Mouse (Mus musculus): Measurements from ENCODE around the gene Park7. TPM values are rescaled to one million over a fixed set of nuclear protein-coding genes. Genes with fewer than 3 reads are reported as not detected.
"Not testable (repeated sequence)": the region's sequence is repeated elsewhere in the genome, so short reads cannot be mapped to it uniquely, and the experiment has no call there.

Gene Park7
- polyA plus RNA-seq, 1 experiment from 2014 or later: 262 TPM

- DNase-seq (ENCODE audit: low spot score) (no peak), ATAC-seq (ENCODE audit: low FRiP score, low TSS enrichment) (no peak)
- 59% methylated on average over 10 of the region's 10 CpGs for WGBS
- H3K4me1 ChIP-seq (replicated peaks; ENCODE audit: control insufficient read depth, insufficient read depth): peaks cover 8% of the 10 kb centered on the region
- peaks cover 16% of the 10 kb centered on the region for H3K9me3 ChIP-seq (ENCODE audit: control insufficient read depth, low read length)
- H3K27me3 ChIP-seq (ENCODE audit: control insufficient read depth, insufficient read depth, low read length): no peaks in the 10 kb centered on the region
- TF ChIP-seq CTCF (IDR thresholded peaks at IDR 0.05; ENCODE audit: low read depth) (no peak), EP300 (optimal IDR thresholded peaks at IDR 0.05) (no peak)
- no peak overlapping the region for H3K9ac ChIP-seq (ENCODE audit: low read length)
- H3K27ac ChIP-seq (replicated peaks): no peak overlapping the region; the same call in 1 of the 2 replicates
- no peak overlapping the region for H3K4me2 ChIP-seq (replicated peaks; ENCODE audit: low read depth)
- H3K36me3 ChIP-seq (ENCODE audit: control insufficient read depth, insufficient read depth, low read length): no peaks in the 10 kb centered on the region
- no peak overlapping the region for H3K4me3 ChIP-seq (ENCODE audit: low read depth, low read length)
These were observed 38.8 kb downstream of the Park7 start for GRCm38 (mm10) chr4:150875393-150875792.

DNA sequence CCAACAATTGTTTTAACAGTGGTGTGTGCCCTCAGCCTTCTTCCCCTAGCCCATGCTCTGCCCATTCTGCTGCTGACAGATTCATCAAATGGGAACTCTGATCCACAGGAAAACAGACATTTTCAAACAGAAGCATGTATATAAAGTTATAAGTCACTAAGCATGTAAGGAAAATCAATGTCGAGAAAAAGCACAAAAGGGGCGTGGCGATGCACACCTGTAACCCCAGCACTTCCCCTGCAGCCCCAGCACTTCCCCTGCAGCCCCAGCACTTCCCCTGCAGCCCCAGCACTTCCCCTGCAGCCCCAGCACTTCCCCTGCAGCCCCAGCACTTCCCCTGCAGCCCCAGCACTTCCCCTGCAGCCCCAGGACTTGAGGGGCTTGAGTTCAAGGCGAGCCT, 39.8 kb downstream of the Park7 start:
- Histone ChIP-seq H3K4me1 (replicated peaks; ENCODE audit: control insufficient read depth, insufficient read depth) (peaks cover 11% of the 10 kb centered on the region), H3K9me3 (ENCODE audit: control insufficient read depth, low read length) (peaks cover 12% of the 10 kb centered on the region)
- 59% methylated on average over 4 of the region's 4 CpGs for WGBS
- not testable (repeated sequence) for H3K36me3 ChIP-seq (ENCODE audit: control insufficient read depth, insufficient read depth, low read length); H3K27ac ChIP-seq (replicated peaks); DNase-seq (ENCODE audit: low spot score); H3K4me2 ChIP-seq (replicated peaks; ENCODE audit: low read depth); H3K4me3 ChIP-seq (ENCODE audit: low read depth, low read length); H3K27me3 ChIP-seq (ENCODE audit: control insufficient read depth, insufficient read depth, low read length); ATAC-seq (ENCODE audit: low FRiP score, low TSS enrichment); H3K9ac ChIP-seq (ENCODE audit: low read length)

DNA sequence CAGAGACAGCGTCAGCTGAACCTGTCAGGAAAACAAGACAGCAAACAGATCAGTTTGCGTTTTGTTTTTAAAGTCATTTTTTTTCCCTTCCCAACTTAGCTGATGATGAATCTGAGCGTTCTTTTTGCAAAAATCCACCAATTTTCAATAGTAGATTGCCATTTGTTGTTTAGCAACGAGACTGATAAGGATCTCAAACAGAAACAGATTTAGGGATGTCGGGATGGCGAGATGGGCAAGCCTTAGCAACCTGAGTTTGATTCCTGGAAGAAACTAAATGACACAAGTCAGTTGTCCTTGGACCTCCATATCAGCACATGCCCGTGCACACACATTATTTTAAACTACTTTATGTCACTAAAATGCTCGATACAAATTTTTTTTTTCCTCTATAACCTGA, 41.6 kb downstream of the Park7 start:
- Histone ChIP-seq H3K27ac (replicated peaks) (peak overlapping the region; percentile 84), H3K9me3 (ENCODE audit: control insufficient read depth, low read length) (no peaks in the 10 kb centered on the region), H3K4me3 (ENCODE audit: low read depth, low read length) (no peak overlapping the region), H3K4me1 (replicated peaks; ENCODE audit: control insufficient read depth, insufficient read depth) (peaks cover 11% of the 10 kb centered on the region), H3K9ac (ENCODE audit: low read length) (no peak overlapping the region), H3K4me2 (replicated peaks; ENCODE audit: low read depth) (no peak overlapping the region), H3K27me3 (ENCODE audit: control insufficient read depth, insufficient read depth, low read length) (no peaks in the 10 kb centered on the region), H3K36me3 (ENCODE audit: control insufficient read depth, insufficient read depth, low read length) (peaks cover 3% of the 10 kb centered on the region; the same call in 1 of the 2 replicates)
- no peak for DNase-seq (ENCODE audit: low spot score)
- no peak for ATAC-seq (ENCODE audit: low FRiP score, low TSS enrichment)
- WGBS: 63% methylated on average over 8 of the region's 8 CpGs
- no peak for TF ChIP-seq CTCF (IDR thresholded peaks at IDR 0.05; ENCODE audit: low read depth)
- no peak for TF ChIP-seq EP300 (optimal IDR thresholded peaks at IDR 0.05)

DNA sequence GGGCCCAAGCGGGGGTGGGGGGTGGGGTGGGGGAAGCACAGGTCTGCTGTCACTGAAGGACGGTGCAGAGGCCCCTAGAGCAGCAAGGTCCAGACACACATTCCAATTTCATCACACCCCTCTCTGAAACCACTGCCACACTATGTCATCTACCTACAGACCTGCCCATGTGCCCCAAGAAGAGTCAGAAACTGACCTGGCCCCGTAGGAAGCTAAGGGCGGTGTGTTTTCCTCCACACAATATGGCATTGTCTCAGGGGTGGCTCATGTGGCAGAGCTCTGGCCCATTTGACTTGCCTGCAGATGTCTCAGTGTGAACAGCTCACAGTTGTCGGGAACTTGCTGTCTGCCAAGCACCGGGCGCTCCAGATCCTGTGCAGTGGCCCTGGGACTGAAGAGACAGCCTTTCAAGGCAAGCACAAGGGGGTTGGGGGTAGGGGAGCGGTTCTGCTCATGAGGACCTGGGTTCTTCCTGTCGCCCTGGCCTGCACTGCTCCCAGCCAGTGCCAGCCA, 42.0 kb downstream of the Park7 start:
- TF ChIP-seq EP300 (optimal IDR thresholded peaks at IDR 0.05): no peak
- H3K9ac ChIP-seq (ENCODE audit: low read length): peak overlapping the region; percentile 4; the same call in 1 of the 2 replicates
- H3K4me2 ChIP-seq (replicated peaks; ENCODE audit: low read depth): no peak overlapping the region
- no peak overlapping the region for H3K4me3 ChIP-seq (ENCODE audit: low read depth, low read length)
- WGBS: 35% methylated on average over 9 of the region's 9 CpGs
- H3K27ac ChIP-seq (replicated peaks): peak overlapping the region; percentile 84
- peaks cover 3% of the 10 kb centered on the region; the same call in 1 of the 2 replicates for H3K36me3 ChIP-seq (ENCODE audit: control insufficient read depth, insufficient read depth, low read length)
- no peak for DNase-seq (ENCODE audit: low spot score)
- peaks cover 11% of the 10 kb centered on the region for H3K4me1 ChIP-seq (replicated peaks; ENCODE audit: control insufficient read depth, insufficient read depth)
- H3K9me3 ChIP-seq (ENCODE audit: control insufficient read depth, low read length): no peaks in the 10 kb centered on the region
- no peaks in the 10 kb centered on the region for H3K27me3 ChIP-seq (ENCODE audit: control insufficient read depth, insufficient read depth, low read length)
- 0 out of 2 replicates have a peak, but pooled peaks have one; percentile 2 for ATAC-seq (ENCODE audit: low FRiP score, low TSS enrichment)

DNA sequence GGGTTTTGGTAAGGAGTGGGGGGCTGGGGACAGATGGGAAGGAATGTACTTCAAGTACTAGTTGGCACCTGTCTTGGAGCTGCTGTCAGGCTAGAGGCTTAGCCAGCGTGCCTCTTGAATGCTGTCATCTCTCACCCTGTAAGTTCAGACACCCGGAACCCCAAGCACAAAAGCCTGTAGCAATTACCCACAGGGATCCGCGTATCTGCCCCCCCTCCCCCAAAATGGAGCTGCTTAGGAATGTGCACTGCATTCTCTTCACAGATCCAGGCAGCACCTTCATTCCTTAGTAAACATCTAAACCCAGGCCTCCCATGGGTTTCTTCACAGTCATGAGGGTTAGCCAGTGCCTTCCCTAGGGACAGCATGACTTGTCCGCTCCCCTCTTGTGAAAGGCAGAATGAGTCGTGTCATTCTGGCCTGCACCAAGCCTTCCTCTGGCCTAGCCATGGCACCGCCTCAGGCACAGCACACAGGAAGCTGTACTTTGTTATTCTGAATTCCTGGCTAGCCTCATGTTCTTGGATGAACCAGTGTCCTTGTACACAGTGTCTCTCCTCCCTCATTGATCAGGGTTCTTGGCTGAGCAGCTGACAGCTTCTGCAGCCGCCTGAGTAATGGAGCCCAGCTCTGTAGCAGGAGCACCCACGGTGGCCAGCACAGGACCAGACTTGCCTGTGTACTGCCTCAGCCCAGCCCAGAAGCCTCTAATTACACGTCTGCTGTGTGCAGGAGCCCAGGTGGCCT, 42.7 kb downstream of the Park7 start:
- H3K27ac ChIP-seq (replicated peaks): peak overlapping the region; percentile 84
- DNase-seq (ENCODE audit: low spot score) (peak; percentile 55), ATAC-seq (ENCODE audit: low FRiP score, low TSS enrichment) (peak; percentile 72)
- 15% methylated on average over 10 of the region's 10 CpGs for WGBS
- TF ChIP-seq EP300 (optimal IDR thresholded peaks at IDR 0.05) (no peak), CTCF (IDR thresholded peaks at IDR 0.05; ENCODE audit: low read depth) (no peak)
- no peaks in the 10 kb centered on the region for H3K9me3 ChIP-seq (ENCODE audit: control insufficient read depth, low read length)
- peaks cover 9% of the 10 kb centered on the region for H3K36me3 ChIP-seq (ENCODE audit: control insufficient read depth, insufficient read depth, low read length)
- H3K27me3 ChIP-seq (ENCODE audit: control insufficient read depth, insufficient read depth, low read length): no peaks in the 10 kb centered on the region
- H3K4me1 ChIP-seq (replicated peaks; ENCODE audit: control insufficient read depth, insufficient read depth): peaks cover 11% of the 10 kb centered on the region
- H3K4me3 ChIP-seq (ENCODE audit: low read depth, low read length): no peak overlapping the region
- H3K4me2 ChIP-seq (replicated peaks; ENCODE audit: low read depth): no peak overlapping the region
- no peak overlapping the region; the same call in 1 of the 2 replicates for H3K9ac ChIP-seq (ENCODE audit: low read length)

- TF ChIP-seq CTCF (IDR thresholded peaks at IDR 0.05; ENCODE audit: low read depth) (no peak), EP300 (optimal IDR thresholded peaks at IDR 0.05) (no peak)
- H3K27me3 ChIP-seq (ENCODE audit: control insufficient read depth, insufficient read depth, low read length): no peaks in the 10 kb centered on the region
- H3K27ac ChIP-seq (replicated peaks): peak overlapping the region; percentile 84
- H3K36me3 ChIP-seq (ENCODE audit: control insufficient read depth, insufficient read depth, low read length): peaks cover 13% of the 10 kb centered on the region
- H3K4me2 ChIP-seq (replicated peaks; ENCODE audit: low read depth): no peak overlapping the region
- 58% methylated on average over 13 of the region's 13 CpGs for WGBS
- no peaks in the 10 kb centered on the region for H3K9me3 ChIP-seq (ENCODE audit: control insufficient read depth, low read length)
- H3K9ac ChIP-seq (ENCODE audit: low read length): no peak overlapping the region
- peaks cover 11% of the 10 kb centered on the region for H3K4me1 ChIP-seq (replicated peaks; ENCODE audit: control insufficient read depth, insufficient read depth)
- DNase-seq (ENCODE audit: low spot score) (peak; percentile 50), ATAC-seq (ENCODE audit: low FRiP score, low TSS enrichment) (peak; percentile 54)
- H3K4me3 ChIP-seq (ENCODE audit: low read depth, low read length): no peak overlapping the region
These were observed 43.3 kb downstream of the Park7 start for GRCm38 (mm10) chr4:150870963-150871391.

All from stomach, postnatal 0 days (tissue).